Mouse (Mus musculus): ENCODE measurements around the gene 2810459M11Rik.
A peak's percentile ranks its signal among the peaks of the same experiment; 100 is the strongest.

GRCm38 (mm10) chr1:86018235-86019055, 27.2 kb upstream of the 2810459M11Rik start:
- TF ChIP-seq CTCF (IDR thresholded peaks at IDR 0.05; ENCODE audit: low read depth) = peak; percentile 50; the same call in 1 of the 2 replicates
- no peak for TF ChIP-seq EP300 (optimal IDR thresholded peaks at IDR 0.05)

Measured in stomach, postnatal 0 days (tissue).